Mouse (Mus musculus) layer of hippocampus, adult 6 months (tissue): ENCODE results near the gene Kif15. TPM values are rescaled to one million over a fixed set of nuclear protein-coding genes. Genes with fewer than 3 reads are reported as not detected.

ENCODE experiments used
- long read RNA-seq, 2 experiments: library from polyadenylated mRNA; unstranded; transcript quantifications; one replicate each; pipeline ENCODE4 v2.0.0; 2019 to 2020
- polyA plus RNA-seq: library from polyadenylated mRNA; unstranded; fragments of <200 nt; fragmentation: Nextera tagmentation; gene quantifications from 2 replicates; pipeline ENCODE4 v1.2.3, GENCODE M21; 2021

Gene Kif15
- polyA plus RNA-seq: 0.16 and 0.18 TPM in 2 replicates
- long read RNA-seq, experiment 1: 0 reads
- long read RNA-seq, experiment 2, partial matches to known transcripts: 0 of 1 reads
- long read RNA-seq, experiment 2, other reads (novel, unspliced or antisense): 1 of 1 reads

GRCm38 (mm10) chr9:122950643-122951475 is at the start of gene Kif15, which contains the start of gene 1110059G10Rik:
TSS of gene Kif15 (plus strand) at chr9:122951046.
TSS of gene 1110059G10Rik (minus strand) at chr9:122951000.

GRCm38 (mm10) chr9:122922936-122923381 is 27.9 kb upstream of the Kif15 start, which contains the start of gene Zfp105:
TSS of gene Zfp105 (plus strand) at chr9:122923072.

GRCm38 (mm10) chr9:123020995-123021631 is 70.3 kb downstream of the Kif15 start, which contains the start of gene Tmem42:
TSS of gene Tmem42 (plus strand) at chr9:123021326.

GRCm38 (mm10) chr9:123034426-123034825 is 83.6 kb downstream of the Kif15 start, which contains the start of gene Tgm4:
TSS of gene Tgm4 (plus strand) at chr9:123034726.

Other genes starting within 250 kb of the Kif15 start
- not detected in 2 replicates for gene Topaz1, start 203.7 kb upstream of the Kif15 start, polyA plus RNA-seq
- gene Tcaim, start 145.5 kb upstream of the Kif15 start, polyA plus RNA-seq: 11.4 and 11.7 TPM in 2 replicates
- gene Gm35549, start 107.0 kb upstream of the Kif15 start, polyA plus RNA-seq: 0.50 TPM in 1 of 2 replicates, not detected in the other
- gene Zfp445, start 85.0 kb upstream of the Kif15 start, polyA plus RNA-seq: 12.5 and 17.8 TPM in 2 replicates
- 0.10 and 0.24 TPM in 2 replicates for gene Zkscan7, start 65.4 kb upstream of the Kif15 start, polyA plus RNA-seq
- 4.4 and 4.9 TPM in 2 replicates for gene Zfp105, start 28.0 kb upstream of the Kif15 start, polyA plus RNA-seq
- gene 1110059G10Rik, start within 50 bp of the Kif15 start, polyA plus RNA-seq: 17.5 and 18.8 TPM in 2 replicates
- 44.5 and 46.6 TPM in 2 replicates for gene Tmem42, start 70.3 kb downstream of the Kif15 start, polyA plus RNA-seq
- 0.29 and 0.43 TPM in 2 replicates for gene Tgm4, start 83.7 kb downstream of the Kif15 start, polyA plus RNA-seq
- 56.5 and 67.5 TPM in 2 replicates for gene Zdhhc3, start 162.2 kb downstream of the Kif15 start, polyA plus RNA-seq
- 72.1 and 73.4 TPM in 2 replicates for gene Exosc7, start 162.2 kb downstream of the Kif15 start, polyA plus RNA-seq
- not detected in 2 replicates for gene Clec3b, start 199.9 kb downstream of the Kif15 start, polyA plus RNA-seq